Comparison of ENCODE assay signal across 8 mouse cellular contexts in the genomic region with DNA sequence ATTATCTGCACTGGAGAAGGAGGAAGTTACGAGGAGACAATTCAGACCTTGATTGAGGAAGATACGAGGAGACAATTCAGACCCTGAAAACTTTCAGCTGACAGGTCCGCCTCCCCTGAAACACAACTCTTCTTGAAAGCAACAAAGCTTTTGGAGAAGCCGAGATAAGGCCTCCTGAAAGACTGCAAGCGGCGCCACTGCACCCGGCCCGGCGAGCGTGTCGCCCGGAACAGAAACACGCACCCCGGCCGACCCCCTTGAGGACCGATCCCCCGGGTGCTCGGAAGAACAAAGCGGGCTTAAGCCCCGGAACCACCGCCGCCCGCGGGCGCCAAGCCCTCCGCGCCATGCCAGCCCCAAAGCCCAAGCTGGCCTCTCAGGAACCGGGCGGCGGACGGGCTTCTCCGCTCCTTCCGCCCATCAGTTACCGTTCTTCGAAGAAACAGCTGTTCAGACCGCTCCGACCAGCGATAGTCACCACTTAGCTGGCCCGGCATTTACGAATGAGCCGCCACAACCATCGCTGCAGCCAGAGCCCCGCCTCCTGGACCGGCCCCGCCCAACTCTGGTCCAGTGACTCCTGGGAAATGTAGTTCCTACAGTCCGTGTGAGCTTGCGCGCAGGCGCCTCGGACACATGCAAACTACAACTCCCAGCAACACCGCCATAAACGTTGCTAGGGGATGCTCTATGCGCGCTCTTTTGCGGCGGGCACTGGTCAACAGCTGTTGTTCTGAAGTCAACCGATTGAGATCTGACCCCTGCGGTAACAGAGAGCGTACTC. TPM values are rescaled to one million over a fixed set of nuclear protein-coding genes. Genes with fewer than 3 reads are reported as not detected.
DNase-seq lines count a peak whose midpoint lies in the region; ATAC-seq and TF ChIP-seq lines count a peak whose summit lies in the region.

No protein-coding gene starts in this region.

- peaks cover 2% of the 10 kb centered on the region; the same call in 1 of the 2 replicates for H3K4me1 ChIP-seq in forebrain, embryonic 14.5 days (ENCODE audit: control insufficient read depth, insufficient read depth, low read length)
- peaks cover 7% of the 10 kb centered on the region; the same call in 1 of the 2 replicates for H3K4me1 ChIP-seq in lung, adult 2 months (ENCODE audit: control insufficient read depth, insufficient read depth, low read length)

- H3K4me3 ChIP-seq in forebrain, embryonic 14.5 days (ENCODE audit: low read depth, low read length): peak overlapping the region; percentile 81
- peak overlapping the region; percentile 93 for H3K4me3 ChIP-seq in lung, adult 2 months (replicated peaks; ENCODE audit: extremely low read depth, low read depth, low read length)

- intact Hi-C loops in heart, postnatal 25 days (cut with DNase I): no loop called here

- H3K27ac ChIP-seq in forebrain, embryonic 14.5 days (ENCODE audit: low read depth, low read length): peak overlapping the region; percentile 79; the same call in 1 of the 2 replicates

- H3K9ac ChIP-seq in forebrain, embryonic 14.5 days (ENCODE audit: low read length): peak overlapping the region; percentile 78

- ATAC-seq in forebrain, embryonic 14.5 days: peak; percentile 100
- peak; percentile 94 for ATAC-seq in neutrophil, adult 5-6 weeks (ENCODE audit: extremely low read depth, insufficient number of reproducible peaks, low FRiP score, poor library complexity, severe bottlenecking)

- TF ChIP-seq CTCF in lung, adult 2 months (IDR thresholded peaks at IDR 0.05; ENCODE audit: insufficient read depth, low read length): no peak

- peak overlapping the region; percentile 56 for H3K4me2 ChIP-seq in forebrain, embryonic 14.5 days (ENCODE audit: low read length)

- TF ChIP-seq POLR2A in lung, adult 2 months (IDR thresholded peaks at IDR 0.05; ENCODE audit: borderline replicate concordance, extremely low read depth, low read depth, low read length): peak; percentile 30; the same call in 1 of the 2 replicates

- 0 out of 2 replicates have a peak, but pooled peaks cover 2% of the 10 kb centered on the region for H3K36me3 ChIP-seq in forebrain, embryonic 14.5 days (ENCODE audit: control insufficient read depth, insufficient read depth, low read length)

- no peaks in the 10 kb centered on the region for H3K9me3 ChIP-seq in forebrain, embryonic 14.5 days (replicated peaks; ENCODE audit: control insufficient read depth, low read length)

- peak; percentile 98 for DNase-seq in ES-CJ7 (ENCODE audit: low read depth, low spot score)
- peak; percentile 95 for DNase-seq in cerebellum, adult 11 months
- DNase-seq in forebrain, embryonic 14.5 days (ENCODE audit: low spot score): peak; percentile 98
- DNase-seq in heart, postnatal 25 days (ENCODE audit: low spot score): peak; percentile 90
- peak; percentile 92 to 98 for DNase-seq in layer of hippocampus, adult 18-20 months (ENCODE audit: low spot score in 2 of 2)
- peak; percentile 93 for DNase-seq in lung, adult 2 months
- peak; percentile 91 to 93 for DNase-seq in thymus, adult 18-20 months

- no peaks in the 10 kb centered on the region; the same call in 1 of the 2 replicates for H3K27me3 ChIP-seq in forebrain, embryonic 14.5 days (replicated peaks; ENCODE audit: control insufficient read depth, insufficient read depth, low read length)

- under 1% methylated on average over 59 of the region's 59 CpGs for WGBS in forebrain, embryonic 14.5 days
- WGBS in lung, adult 2 months: under 1% methylated on average over 59 of the region's 59 CpGs

RNA-seq across cellular contexts. Expression of a gene that starts 3.7 kb away (rescaled TPM):
- polyA plus RNA-seq in forebrain, embryonic 14.5 days (2014; fragmentation: Nextera tagmentation; extraction: Ambion mirVana): 12.6 and 15.1 TPM in 2 replicates
- 1 to 10 TPM; 2.5 to 4.2 TPM for total RNA-seq in heart, postnatal 25 days (2021)
- total RNA-seq in layer of hippocampus, adult 18-20 months (2021): 1 to 10 TPM; 2.3 to 3.4 TPM
- polyA plus RNA-seq in lung, adult 2 months (2012; rRNA removed): 0.68 and 3.3 TPM in 2 replicates
- total RNA-seq in neutrophil, adult 5-6 weeks (2017): 17.8 and 21.5 TPM in 2 replicates

RNA-seq across cellular contexts. Expression of a gene that starts 3.9 kb away (rescaled TPM):
- polyA plus RNA-seq in forebrain, embryonic 14.5 days (2014; fragmentation: Nextera tagmentation; extraction: Ambion mirVana): 0.80 and 1.1 TPM in 2 replicates
- 10 to 100 TPM; 23.8 to 25.6 TPM for total RNA-seq in heart, postnatal 25 days (2021)
- 1 to 10 TPM; 5.8 TPM for total RNA-seq in layer of hippocampus, adult 18-20 months (2021)
- polyA plus RNA-seq in lung, adult 2 months (2012; rRNA removed): 7.2 and 14.4 TPM in 2 replicates
- 25.7 and 26.6 TPM in 2 replicates for total RNA-seq in neutrophil, adult 5-6 weeks (2017)

Comparison
In these comparisons a context has a peak if more than half of its experiments do, and no peak if none do; other contexts are left out.
1. Peak in every context shown above with its lines: DNase-seq, ATAC-seq, H3K4me3 ChIP-seq and H3K27ac ChIP-seq.